Mouse (Mus musculus) heart, adult 2 months (tissue): ENCODE measurements at regions not wholly inside any gene's neighbourhood (a gene's known extent, or its start where the extent isn't known, plus 50 kb on each side); places are given as distances from the start of the nearest gene placed in this dataset.

ENCODE experiments used
- DNase-seq, 2 experiments: peaks; one replicate each; pipeline ENCODE4 v3.0.0; 2021
- H3K27ac ChIP-seq: fragments of 200-600 bp; 2 replicates; pipeline ENCODE4 v1.8.1; 2022
- H3K27me3 ChIP-seq: fragments of 200-500 bp; 2 replicates; pipeline ENCODE4 v1.6.1; 2012; ENCODE audit warnings: mild to moderate bottlenecking, low read length, inconsistent platforms, mixed read lengths; ENCODE audit not compliant: control insufficient read depth, insufficient read depth
- H3K36me3 ChIP-seq: fragments of 200-500 bp; 2 replicates; pipeline ENCODE4 v1.6.1; 2012; ENCODE audit warnings: low read length, inconsistent platforms; ENCODE audit not compliant: control insufficient read depth, insufficient read depth
- H3K4me1 ChIP-seq: fragments of 200-500 bp; 2 replicates; pipeline ENCODE4 v1.6.1; 2011; ENCODE audit warnings: low read length; ENCODE audit not compliant: control insufficient read depth, insufficient read depth
- H3K4me3 ChIP-seq: fragments of 200-600 bp; 2 replicates; pipeline ENCODE4 v1.8.1; 2022
- H3K79me2 ChIP-seq: fragments of 200-500 bp; replicated peaks from 2 replicates; pipeline ENCODE4 v1.6.1; 2012; ENCODE audit warnings: mild to moderate bottlenecking, inconsistent platforms, low read length, moderate library complexity, mixed read lengths; ENCODE audit not compliant: control insufficient read depth, insufficient read depth
- H3K9ac ChIP-seq: fragments of 200-500 bp; 2 replicates; pipeline ENCODE4 v1.6.1; 2012; ENCODE audit warnings: low read depth, mild to moderate bottlenecking, control low read depth, inconsistent platforms, low read length, mixed read lengths
- CTCF ChIP-seq: fragments of 200-600 bp; IDR thresholded peaks from 2 replicates; pipeline ENCODE4 v1.8.1; 2022; ENCODE audit warnings: antibody characterized with exemption, mild to moderate bottlenecking, moderate library complexity
- EP300 ChIP-seq: fragments of 200-500 bp; IDR thresholded peaks from 2 replicates; pipeline ENCODE4 v1.6.1; 2011; ENCODE audit warnings: low read depth, low read length, control low read depth; ENCODE audit not compliant: insufficient read depth
- POLR2A ChIP-seq: fragments of 200-500 bp; IDR thresholded peaks from 2 replicates; pipeline ENCODE4 v1.6.1; 2011; ENCODE audit warnings: mild to moderate bottlenecking, low read depth, low read length, control low read depth; ENCODE audit not compliant: insufficient read depth
- WGBS: fragments of 180-500 bp; shearing (Covaris S2); methylation state at CpG from one replicate; pipeline ENCODE4 v1.1.7; 2018; 5-methylcytosine and 5-hydroxymethylcytosine counted together
- intact Hi-C: fragments of 180-260 bp; cut with DNase I; formaldehyde crosslinking; loops from one replicate; pipeline ENCODE4 v1.15.1; 2025

- H3K36me3 ChIP-seq = no peaks in the 10 kb centered on the region
- intact Hi-C loops = no loop called here
- DNase-seq = peak in 1 of 2 experiments; percentile 6
- H3K4me1 ChIP-seq = peaks cover 6% of the 10 kb centered on the region
- no peak overlapping the region for H3K4me3 ChIP-seq
- no peaks in the 10 kb centered on the region for H3K79me2 ChIP-seq
- no peaks in the 10 kb centered on the region for H3K27me3 ChIP-seq
- 68% methylated on average over 5 of the region's 5 CpGs for WGBS
- TF ChIP-seq POLR2A (no peak), CTCF (no peak), EP300 (no peak)
- no peak overlapping the region for H3K9ac ChIP-seq
- H3K27ac ChIP-seq = no peak overlapping the region
These were observed 59.2 kb upstream of the Pcsk6 start for GRCm38 (mm10) chr7:65802306-65802705.

- H3K4me3 ChIP-seq = no peak overlapping the region
- peaks cover 6% of the 10 kb centered on the region for H3K4me1 ChIP-seq
- TF ChIP-seq CTCF (no peak), EP300 (no peak), POLR2A (no peak)
- WGBS = 79% methylated on average over 8 of the region's 8 CpGs
- no peak for DNase-seq
- no peaks in the 10 kb centered on the region for H3K27me3 ChIP-seq
- peak overlapping the region; percentile 23; the same call in 1 of the 2 replicates for H3K27ac ChIP-seq
- H3K9ac ChIP-seq = no peak overlapping the region
- intact Hi-C loops = no loop called here
- H3K79me2 ChIP-seq = no peaks in the 10 kb centered on the region
- no peaks in the 10 kb centered on the region for H3K36me3 ChIP-seq
These were observed 58.7 kb upstream of the Pcsk6 start for GRCm38 (mm10) chr7:65802806-65803205.

DNA sequence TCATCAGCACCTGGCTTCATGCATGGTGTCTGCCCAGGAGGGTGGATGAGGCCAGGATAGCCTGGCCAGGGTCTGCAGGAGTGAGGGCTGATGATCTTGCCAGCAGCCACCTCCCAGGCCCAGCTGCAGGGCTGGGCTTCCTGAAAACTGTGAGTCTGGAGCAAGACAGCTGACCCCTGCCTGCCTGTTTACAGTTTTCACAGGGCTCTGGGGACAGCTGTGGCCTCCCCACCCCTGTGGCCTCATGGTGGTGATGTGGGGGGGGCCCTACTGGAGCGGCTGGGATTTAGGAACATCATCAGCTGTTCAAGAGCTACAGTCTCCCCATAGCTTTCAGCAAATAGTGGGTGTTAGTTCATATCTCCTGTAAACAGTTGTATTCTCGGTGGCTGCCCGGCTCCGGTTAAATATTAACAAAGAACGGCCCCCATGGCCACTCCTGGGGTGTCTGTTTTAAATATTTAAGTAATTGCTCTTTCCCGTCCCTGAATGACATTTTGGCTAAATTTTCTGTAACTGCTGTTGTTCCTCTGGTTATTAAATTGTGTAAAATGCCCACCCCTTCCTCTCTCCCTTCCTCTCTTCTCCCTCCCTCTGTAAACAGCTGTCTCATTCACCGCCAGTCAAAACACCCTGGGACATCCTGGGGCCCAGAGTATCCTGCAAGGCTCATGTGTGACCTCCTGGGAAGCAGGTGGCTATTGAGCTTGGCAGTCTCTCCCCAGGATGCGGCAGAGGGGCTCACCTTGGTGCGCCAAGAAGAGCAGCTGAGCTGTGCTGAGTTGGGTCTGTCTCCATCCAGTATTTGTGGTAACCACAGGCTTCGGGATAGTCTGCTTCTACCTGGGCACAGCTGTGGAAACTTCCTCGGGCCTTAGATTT lies 57.9 kb upstream of the Pcsk6 start:
- no peaks in the 10 kb centered on the region for H3K79me2 ChIP-seq
- no peak overlapping the region for H3K4me3 ChIP-seq
- H3K4me1 ChIP-seq = peaks cover 6% of the 10 kb centered on the region
- peak; percentile 66 to 78 for DNase-seq
- intact Hi-C loops = no loop called here
- H3K36me3 ChIP-seq = no peaks in the 10 kb centered on the region
- 38% methylated on average over 11 of the region's 11 CpGs for WGBS
- H3K9ac ChIP-seq = no peak overlapping the region
- H3K27ac ChIP-seq = peak overlapping the region; percentile 34
- no peak for TF ChIP-seq CTCF
- TF ChIP-seq EP300 = 0 out of 2 replicates have a peak, but pooled peaks have one; percentile 36
- TF ChIP-seq POLR2A = no peak
- no peaks in the 10 kb centered on the region for H3K27me3 ChIP-seq
